ENCODE assay signal across 8 mouse cellular contexts in genomic region chr17:34999871-35000716, GRCm38 (mm10). TPM values are rescaled to one million over a fixed set of nuclear protein-coding genes. Genes with fewer than 3 reads are reported as not detected.
DNase-seq lines count a peak whose midpoint lies in the region; ATAC-seq and TF ChIP-seq lines count a peak whose summit lies in the region.
"Not testable (repeated sequence)": the region's sequence is repeated elsewhere in the genome, so short reads cannot be mapped to it uniquely, and the experiment has no call there.

No protein-coding gene starts in this region.

- H3K9me3 ChIP-seq in forebrain, embryonic 16.5 days (ENCODE audit: control insufficient read depth, low read length); hindbrain, embryonic 14.5 days (ENCODE audit: control insufficient read depth, low read length); limb, embryonic 11.5 days (ENCODE audit: control insufficient read depth, low read length); neural tube, embryonic 13.5 days: not testable (repeated sequence)

- not testable (repeated sequence) for H3K36me3 ChIP-seq in forebrain, embryonic 16.5 days (ENCODE audit: control insufficient read depth, insufficient read depth); hindbrain, embryonic 14.5 days (replicated peaks; ENCODE audit: control insufficient read depth, insufficient read depth); macrophage (ENCODE audit: inconsistent target)
- peaks cover 19% of the 10 kb centered on the region for H3K36me3 ChIP-seq in limb, embryonic 11.5 days (ENCODE audit: control insufficient read depth, insufficient read depth, low read length)
- H3K36me3 ChIP-seq in neural tube, embryonic 13.5 days, result peaks cover 11% of the 10 kb centered on the region
- peaks cover 17% of the 10 kb centered on the region for H3K36me3 ChIP-seq in thymus, adult 2 months (ENCODE audit: control insufficient read depth, insufficient read depth, low read length)

- peak overlapping the region; percentile 83 for H3K4me3 ChIP-seq in forebrain, embryonic 16.5 days (replicated peaks; ENCODE audit: low read length)
- H3K4me3 ChIP-seq in hindbrain, embryonic 14.5 days (replicated peaks; ENCODE audit: low read length), result peak overlapping the region; percentile 92
- peak overlapping the region; percentile 70 for H3K4me3 ChIP-seq in limb, embryonic 11.5 days (ENCODE audit: low read depth, low read length)
- peak overlapping the region; percentile 72 for H3K4me3 ChIP-seq in macrophage (ENCODE audit: inconsistent target)
- peak overlapping the region; percentile 93 for H3K4me3 ChIP-seq in neural tube, embryonic 13.5 days
- H3K4me3 ChIP-seq in thymus, adult 2 months (ENCODE audit: control insufficient read depth, insufficient read depth, low read length), result peak overlapping the region; percentile 85

- H3K4me1 ChIP-seq in forebrain, embryonic 16.5 days (replicated peaks; ENCODE audit: control insufficient read depth, insufficient read depth, low read length), result peaks cover 27% of the 10 kb centered on the region
- H3K4me1 ChIP-seq in hindbrain, embryonic 14.5 days (replicated peaks; ENCODE audit: control insufficient read depth, insufficient read depth, low read length), result peaks cover 17% of the 10 kb centered on the region
- H3K4me1 ChIP-seq in limb, embryonic 11.5 days (ENCODE audit: control insufficient read depth, insufficient read depth, low read length), result peaks cover 16% of the 10 kb centered on the region
- H3K4me1 ChIP-seq in neural tube, embryonic 13.5 days (replicated peaks), result peaks cover 34% of the 10 kb centered on the region
- peaks cover 38% of the 10 kb centered on the region for H3K4me1 ChIP-seq in thymus, adult 2 months (replicated peaks; ENCODE audit: control insufficient read depth, insufficient read depth, low read length)

- TF ChIP-seq POLR2A in thymus, adult 2 months (IDR thresholded peaks at IDR 0.05; ENCODE audit: control insufficient read depth, extremely low read depth, insufficient read depth, low read length, poor library complexity), result peak; percentile 38; the same call in 1 of the 2 replicates

- WGBS in forebrain, embryonic 16.5 days, result 29% methylated on average over 26 of the region's 32 CpGs
- 25% methylated on average over 28 of the region's 32 CpGs for WGBS in hindbrain, embryonic 14.5 days
- WGBS in limb, embryonic 11.5 days, result 27% methylated on average over 29 of the region's 32 CpGs
- 0% methylated on average over 26 of the region's 32 CpGs for WGBS in macrophage (ENCODE audit: missing documents)
- 25% methylated on average over 30 of the region's 32 CpGs for WGBS in neural tube, embryonic 13.5 days
- WGBS in thymus, adult 2 months, result 2% methylated on average over 30 of the region's 32 CpGs

- ATAC-seq in forebrain, embryonic 16.5 days; hindbrain, embryonic 14.5 days (ENCODE audit: low FRiP score); limb, embryonic 11.5 days (ENCODE audit: insufficient number of reproducible peaks, low FRiP score, low TSS enrichment, low read depth); neural tube, embryonic 13.5 days (ENCODE audit: low read depth): not testable (repeated sequence)

- H3K27ac ChIP-seq in forebrain, embryonic 16.5 days (ENCODE audit: low read length), result peak overlapping the region; percentile 98
- peak overlapping the region; percentile 96 for H3K27ac ChIP-seq in hindbrain, embryonic 14.5 days
- peak overlapping the region; percentile 94 for H3K27ac ChIP-seq in limb, embryonic 11.5 days (replicated peaks; ENCODE audit: low read depth, low read length)
- H3K27ac ChIP-seq in macrophage, result peak overlapping the region; percentile 94
- peak overlapping the region; percentile 96; the same call in 1 of the 2 replicates for H3K27ac ChIP-seq in neural tube, embryonic 13.5 days (replicated peaks)
- H3K27ac ChIP-seq in thymus, adult 2 months (ENCODE audit: control insufficient read depth, insufficient read depth, low read length), result peak overlapping the region; percentile 90

- not testable (repeated sequence) for H3K27me3 ChIP-seq in forebrain, embryonic 16.5 days (replicated peaks; ENCODE audit: control insufficient read depth, insufficient read depth, low read length); hindbrain, embryonic 14.5 days (ENCODE audit: control insufficient read depth, insufficient read depth, low read length); limb, embryonic 11.5 days (ENCODE audit: control insufficient read depth, insufficient read depth, low read length); neural tube, embryonic 13.5 days; thymus, adult 2 months (ENCODE audit: control insufficient read depth, insufficient read depth, low read length)

- DNase-seq in ES-CJ7 (ENCODE audit: low read depth, low spot score), result peak; percentile 53
- peak; percentile 49 for DNase-seq in embryo, embryonic 10.5 days (ENCODE audit: low spot score)
- DNase-seq in hindbrain, embryonic 14.5 days (ENCODE audit: low spot score); thymus, adult 2 months: not testable (repeated sequence)
- DNase-seq in limb, embryonic 11.5 days (ENCODE audit: low spot score), result peak; percentile 60

- peak overlapping the region; percentile 99 for H3K4me2 ChIP-seq in forebrain, embryonic 16.5 days (ENCODE audit: low read length)
- peak overlapping the region; percentile 100 for H3K4me2 ChIP-seq in hindbrain, embryonic 14.5 days (replicated peaks)
- peak overlapping the region; percentile 82 for H3K4me2 ChIP-seq in limb, embryonic 11.5 days (ENCODE audit: low read depth, severe bottlenecking)
- H3K4me2 ChIP-seq in neural tube, embryonic 13.5 days, result peak overlapping the region; percentile 100

- TF ChIP-seq CTCF in thymus, adult 2 months (IDR thresholded peaks at IDR 0.05; ENCODE audit: borderline replicate concordance, control insufficient read depth, extremely low read depth, insufficient read depth, low read length, poor library complexity), result not testable (repeated sequence)

- peak overlapping the region; percentile 90 for H3K9ac ChIP-seq in forebrain, embryonic 16.5 days (replicated peaks; ENCODE audit: low read depth, low read length)
- peak overlapping the region; percentile 92 for H3K9ac ChIP-seq in hindbrain, embryonic 14.5 days
- peak overlapping the region; percentile 91 for H3K9ac ChIP-seq in limb, embryonic 11.5 days (ENCODE audit: low read length)
- peak overlapping the region; percentile 97 for H3K9ac ChIP-seq in neural tube, embryonic 13.5 days

- peaks cover 67% of the 10 kb centered on the region for H3K79me2 ChIP-seq in macrophage (ENCODE audit: inconsistent target)

RNA-seq across cellular contexts. Expression of gene Vars, which starts 0.7 kb away (rescaled TPM):
- polyA plus RNA-seq in forebrain, embryonic 16.5 days (2015; fragmentation: Nextera tagmentation; extraction: Ambion mirVana), result 81.7 and 85.2 TPM in 2 replicates
- 51.0 and 51.6 TPM in 2 replicates for polyA plus RNA-seq in hindbrain, embryonic 14.5 days (2014; fragmentation: Nextera tagmentation; extraction: Ambion mirVana)
- 124 and 140 TPM in 2 replicates for polyA plus RNA-seq in limb, embryonic 11.5 days (2014; fragmentation: Nextera tagmentation; extraction: Ambion mirVana)
- 100 to 1,000 TPM in 1 of 26 experiments, 10 to 100 TPM in 22, 1 to 10 TPM in 3; 5.5 to 107 (median 40.8) TPM for total RNA-seq in macrophage (2018; cell fraction: chromatin; rRNA removed)
- 10 to 100 TPM; 13.8 to 26.9 (median 20.9) TPM for total RNA-seq in macrophage (2018; cell fraction: cytosol; rRNA removed)
- total RNA-seq in macrophage (2018; cell fraction: nucleus; rRNA removed), result 10 to 100 TPM; 10.8 to 83.2 (median 27.1) TPM
- polyA plus RNA-seq in macrophage (2018), result 7.7 to 37.5 TPM (median 19.2 TPM) in 3 replicates
- 57.9 and 58.2 TPM in 2 replicates for polyA plus RNA-seq in neural tube, embryonic 13.5 days (2015; fragmentation: Nextera tagmentation; extraction: Ambion mirVana)
- 404 and 545 TPM in 2 replicates for polyA plus RNA-seq in thymus, adult 2 months (2012; rRNA removed)

RNA-seq across cellular contexts. Expression of gene Vwa7, which starts 16.3 kb away (rescaled TPM):
- polyA plus RNA-seq in forebrain, embryonic 16.5 days (2015; fragmentation: Nextera tagmentation; extraction: Ambion mirVana), result 0.12 and 0.14 TPM in 2 replicates
- 0.13 and 0.16 TPM in 2 replicates for polyA plus RNA-seq in hindbrain, embryonic 14.5 days (2014; fragmentation: Nextera tagmentation; extraction: Ambion mirVana)
- 0.07 and 0.16 TPM in 2 replicates for polyA plus RNA-seq in limb, embryonic 11.5 days (2014; fragmentation: Nextera tagmentation; extraction: Ambion mirVana)
- under 1 TPM in 9 of 26 experiments, not detected in 17; 0.16 to 0.29 (median 0.20) TPM for total RNA-seq in macrophage (2018; cell fraction: chromatin; rRNA removed)
- total RNA-seq in macrophage (2018; cell fraction: cytosol; rRNA removed), result under 1 TPM in 24 of 26 experiments, not detected in 2; 0.03 to 0.18 (median 0.09) TPM
- total RNA-seq in macrophage (2018; cell fraction: nucleus; rRNA removed), result under 1 TPM in 11 of 26 experiments, not detected in 15; 0.10 to 0.64 (median 0.17) TPM
- 0.06 to 0.32 TPM (median 0.07 TPM) in 3 replicates for polyA plus RNA-seq in macrophage (2018)
- 0.17 and 0.18 TPM in 2 replicates for polyA plus RNA-seq in neural tube, embryonic 13.5 days (2015; fragmentation: Nextera tagmentation; extraction: Ambion mirVana)
- polyA plus RNA-seq in thymus, adult 2 months (2012; rRNA removed), result 1.1 and 1.5 TPM in 2 replicates

RNA-seq across cellular contexts. Expression of gene Lsm2, which starts 18.4 kb away (rescaled TPM):
- 119 and 121 TPM in 2 replicates for polyA plus RNA-seq in forebrain, embryonic 16.5 days (2015; fragmentation: Nextera tagmentation; extraction: Ambion mirVana)
- polyA plus RNA-seq in hindbrain, embryonic 14.5 days (2014; fragmentation: Nextera tagmentation; extraction: Ambion mirVana), result 92.9 and 97.8 TPM in 2 replicates
- 266 and 271 TPM in 2 replicates for polyA plus RNA-seq in limb, embryonic 11.5 days (2014; fragmentation: Nextera tagmentation; extraction: Ambion mirVana)
- 10 to 100 TPM in 16 of 26 experiments, 1 to 10 TPM in 10; 3.4 to 21.3 (median 10.7) TPM for total RNA-seq in macrophage (2018; cell fraction: chromatin; rRNA removed)
- 10 to 100 TPM; 10.6 to 20.3 (median 17.3) TPM for total RNA-seq in macrophage (2018; cell fraction: cytosol; rRNA removed)
- 10 to 100 TPM in 13 of 26 experiments, 1 to 10 TPM in 13; 4.2 to 37.3 (median 9.8) TPM for total RNA-seq in macrophage (2018; cell fraction: nucleus; rRNA removed)
- 16.5 to 52.8 TPM (median 51.4 TPM) in 3 replicates for polyA plus RNA-seq in macrophage (2018)
- 99.4 and 99.8 TPM in 2 replicates for polyA plus RNA-seq in neural tube, embryonic 13.5 days (2015; fragmentation: Nextera tagmentation; extraction: Ambion mirVana)
- polyA plus RNA-seq in thymus, adult 2 months (2012; rRNA removed), result 207 and 265 TPM in 2 replicates

RNA-seq across cellular contexts. Expression of gene Hspa1l, which starts 27.6 kb away (rescaled TPM):
- 1.5 and 1.7 TPM in 2 replicates for polyA plus RNA-seq in forebrain, embryonic 16.5 days (2015; fragmentation: Nextera tagmentation; extraction: Ambion mirVana)
- 1.9 TPM in 2 replicates for polyA plus RNA-seq in hindbrain, embryonic 14.5 days (2014; fragmentation: Nextera tagmentation; extraction: Ambion mirVana)
- 1.5 and 1.6 TPM in 2 replicates for polyA plus RNA-seq in limb, embryonic 11.5 days (2014; fragmentation: Nextera tagmentation; extraction: Ambion mirVana)
- total RNA-seq in macrophage (2018; cell fraction: chromatin; rRNA removed), result under 1 TPM in 16 of 26 experiments, not detected in 10; 0.33 to 0.86 (median 0.56) TPM
- 1 to 10 TPM in 24 of 26 experiments, under 1 TPM in 2; 0.57 to 2.0 (median 1.3) TPM for total RNA-seq in macrophage (2018; cell fraction: cytosol; rRNA removed)
- total RNA-seq in macrophage (2018; cell fraction: nucleus; rRNA removed), result 1 to 10 TPM in 7 of 26 experiments, under 1 TPM in 18, not detected in 1; 0.23 to 1.8 (median 0.72) TPM
- 0.47 to 1.7 TPM (median 0.96 TPM) in 3 replicates for polyA plus RNA-seq in macrophage (2018)
- 1.5 and 2.2 TPM in 2 replicates for polyA plus RNA-seq in neural tube, embryonic 13.5 days (2015; fragmentation: Nextera tagmentation; extraction: Ambion mirVana)
- 0.06 and 0.28 TPM in 2 replicates for polyA plus RNA-seq in thymus, adult 2 months (2012; rRNA removed)

RNA-seq across cellular contexts. Expression of gene Sapcd1, which starts 27.7 kb away (rescaled TPM):
- polyA plus RNA-seq in forebrain, embryonic 16.5 days (2015; fragmentation: Nextera tagmentation; extraction: Ambion mirVana), result 2.2 and 2.7 TPM in 2 replicates
- 1.4 and 1.7 TPM in 2 replicates for polyA plus RNA-seq in hindbrain, embryonic 14.5 days (2014; fragmentation: Nextera tagmentation; extraction: Ambion mirVana)
- polyA plus RNA-seq in limb, embryonic 11.5 days (2014; fragmentation: Nextera tagmentation; extraction: Ambion mirVana), result 1.4 TPM in 2 replicates
- total RNA-seq in macrophage (2018; cell fraction: chromatin; rRNA removed), result 1 to 10 TPM in 7 of 26 experiments, under 1 TPM in 1, not detected in 18; 0.82 to 2.5 (median 1.5) TPM
- total RNA-seq in macrophage (2018; cell fraction: cytosol; rRNA removed), result not detected
- total RNA-seq in macrophage (2018; cell fraction: nucleus; rRNA removed), result not detected
- polyA plus RNA-seq in macrophage (2018), result not detected in 3 replicates
- 2.5 and 2.6 TPM in 2 replicates for polyA plus RNA-seq in neural tube, embryonic 13.5 days (2015; fragmentation: Nextera tagmentation; extraction: Ambion mirVana)
- polyA plus RNA-seq in thymus, adult 2 months (2012; rRNA removed), result 12.3 and 18.3 TPM in 2 replicates
